Mouse (Mus musculus) gastrocnemius, adult 8-10 months (tissue): ENCODE measurements around the gene AL732309.1. TPM values are rescaled to one million over a fixed set of nuclear protein-coding genes. Genes with fewer than 3 reads are reported as not detected.
"Not testable (repeated sequence)": the region's sequence is repeated elsewhere in the genome, so short reads cannot be mapped to it uniquely, and the experiment has no call there.

Source experiments
- DNase-seq, 2 experiments: peaks; one replicate each; pipeline ENCODE4 v3.0.0; 2022; ENCODE audit warnings: low spot score in 2 of 2
- total RNA-seq, 4 experiments: library from RNA; stranded (reverse); gene quantifications; 2 replicates each; pipeline ENCODE4 v1.2.4; 2022

AL732309.1 gene
- total RNA-seq, 4 experiments from 2014 or later = 0.54 to 1.8 (median 1.2) TPM

- DNase-seq = no peak
These were observed 21.2 kb upstream of the AL732309.1 start for GRCm38 (mm10) chr2:25267746-25268309.

GRCm38 (mm10) chr2:25267241-25267640 is 20.6 kb upstream of the AL732309.1 start:
- DNase-seq = no peak

- DNase-seq = no peak
These were observed 20.1 kb upstream of the AL732309.1 start for GRCm38 (mm10) chr2:25266720-25267119.

GRCm38 (mm10) chr2:25265897-25266656 is 19.4 kb upstream of the AL732309.1 start:
- no peak for DNase-seq

GRCm38 (mm10) chr2:25264851-25265250 is 18.2 kb upstream of the AL732309.1 start:
- no peak for DNase-seq

- no peak for DNase-seq
These were observed 17.6 kb upstream of the AL732309.1 start for GRCm38 (mm10) chr2:25264286-25264660.

- DNase-seq = no peak
These were observed 17.1 kb upstream of the AL732309.1 start for GRCm38 (mm10) chr2:25263623-25264285.

GRCm38 (mm10) chr2:25262795-25263622 is 16.3 kb upstream of the AL732309.1 start:
- DNase-seq = no peak

GRCm38 (mm10) chr2:25262291-25262767 is 15.7 kb upstream of the AL732309.1 start, which contains the start of gene Tprn:
Tprn (plus strand) TSS chr2:25262618.
- DNase-seq = peak; percentile 89 to 92

- DNase-seq = no peak
These were observed 15.2 kb upstream of the AL732309.1 start for GRCm38 (mm10) chr2:25261870-25262269.

- no peak for DNase-seq
These were observed 12.2 kb upstream of the AL732309.1 start for GRCm38 (mm10) chr2:25258887-25259286.

- not testable (repeated sequence) for DNase-seq
These were observed 10.6 kb upstream of the AL732309.1 start for GRCm38 (mm10) chr2:25257250-25257649.

- not testable (repeated sequence) for DNase-seq
These were observed 9.9 kb upstream of the AL732309.1 start for GRCm38 (mm10) chr2:25256443-25257109.

- DNase-seq = peak; percentile 64 to 76
These were observed 8.7 kb upstream of the AL732309.1 start, which contains the start of gene Tmem203 for GRCm38 (mm10) chr2:25255284-25255779. Tmem203 (plus strand) TSS chr2:25255439.

- DNase-seq = no peak
These were observed 5.7 kb upstream of the AL732309.1 start for GRCm38 (mm10) chr2:25252331-25252730.

GRCm38 (mm10) chr2:25244144-25244543 is 2.5 kb downstream of the AL732309.1 start:
- no peak for DNase-seq

GRCm38 (mm10) chr2:25243342-25243741 is 3.3 kb downstream of the AL732309.1 start:
- no peak for DNase-seq

- no peak for DNase-seq
These were observed 4.6 kb downstream of the AL732309.1 start, which contains the start of the genes Rnf208 and Cysrt1 for GRCm38 (mm10) chr2:25242101-25242506. Rnf208 (plus strand) TSS chr2:25242255. Cysrt1 (minus strand) TSS chr2:25242452.

GRCm38 (mm10) chr2:25241438-25241775 is 5.3 kb downstream of the AL732309.1 start:
- no peak for DNase-seq

- peak; percentile 38 to 56 for DNase-seq
These were observed 5.8 kb downstream of the AL732309.1 start for GRCm38 (mm10) chr2:25240723-25241437.
